Mouse (Mus musculus) heart, postnatal 0 days (tissue): ENCODE results near the gene Wwox. TPM values are rescaled to one million over a fixed set of nuclear protein-coding genes. Genes with fewer than 3 reads are reported as not detected.

Source experiments
- ATAC-seq: fragments of 200-750 bp; cut with Nextera tagmentation; 2 replicates; pipeline ENCODE4 v1.8.0; 2017; ENCODE audit warnings: low read depth, moderate number of reproducible peaks, moderate library complexity; ENCODE audit not compliant: insufficient read depth
- DNase-seq: peaks from one replicate; pipeline ENCODE4 v3.0.0-alpha.2; 2016; ENCODE audit warnings: low spot score
- H3K27ac ChIP-seq: fragments of 300-500 bp; sonication (generic); 2 replicates; pipeline ENCODE4 v1.5.1; 2014; ENCODE audit warnings: low read depth, mild to moderate bottlenecking
- H3K27me3 ChIP-seq: fragments of 300-500 bp; sonication (generic); 2 replicates; pipeline ENCODE4 v1.6.1; 2014; ENCODE audit warnings: low read length, mixed read lengths; ENCODE audit not compliant: control insufficient read depth, insufficient read depth
- H3K36me3 ChIP-seq: fragments of 300-500 bp; sonication (generic); replicated peaks from 2 replicates; pipeline ENCODE4 v1.6.1; 2014; ENCODE audit warnings: low read length, mixed read lengths; ENCODE audit not compliant: control insufficient read depth, insufficient read depth
- H3K4me1 ChIP-seq: fragments of 300-500 bp; sonication (generic); 2 replicates; pipeline ENCODE4 v1.6.1; 2014; ENCODE audit warnings: antibody characterized with exemption; ENCODE audit not compliant: control insufficient read depth, insufficient read depth
- H3K4me2 ChIP-seq: fragments of 300-500 bp; sonication (generic); 2 replicates; pipeline ENCODE4 v1.6.1; 2014; ENCODE audit warnings: low read depth, mild to moderate bottlenecking, low read length, moderate library complexity
- H3K4me3 ChIP-seq: fragments of 300-500 bp; sonication (generic); 2 replicates; pipeline ENCODE4 v1.5.1; 2014; ENCODE audit warnings: low read depth, low read length
- H3K9ac ChIP-seq: fragments of 300-500 bp; sonication (generic); replicated peaks from 2 replicates; pipeline ENCODE4 v1.6.1; 2014; ENCODE audit warnings: low read depth, low read length, mixed read lengths
- H3K9me3 ChIP-seq: fragments of 300-500 bp; sonication (generic); replicated peaks from 2 replicates; pipeline ENCODE4 v1.6.1; 2016; ENCODE audit warnings: low read length; ENCODE audit not compliant: control insufficient read depth
- CTCF ChIP-seq: IDR thresholded peaks from 2 replicates; pipeline ENCODE4 v1.5.1; 2016; ENCODE audit warnings: antibody characterized with exemption, control low read depth, low read depth
- EP300 ChIP-seq: IDR thresholded peaks from 2 replicates; pipeline ENCODE4 v1.6.1; 2016; ENCODE audit warnings: antibody characterized with exemption, low read depth
- WGBS: fragments of 180-500 bp; shearing (Covaris S2); extraction: QIAGEN DNeasy Blood & Tissue Kit; methylation state at CpG from one replicate; pipeline ENCODE4 v1.1.7; 2014; 5-methylcytosine and 5-hydroxymethylcytosine counted together
- polyA plus RNA-seq: library from polyadenylated mRNA; unstranded; fragments of >200 nt; fragmentation: Nextera tagmentation; extraction: Ambion mirVana; gene quantifications from 2 replicates; pipeline ENCODE4 v1.2.1, GENCODE M21; 2015
- total RNA-seq: library from RNA; depleted of rRNA; stranded (reverse); fragments of >200 nt; gene quantifications from 2 replicates; pipeline ENCODE4 v1.2.3, GENCODE M21; 2014; ENCODE audit warnings: low replicate concordance

Wwox gene
- total and polyA plus RNA-seq, 2 experiments from 2014 or later = 7.5 to 9.6 TPM

DNA sequence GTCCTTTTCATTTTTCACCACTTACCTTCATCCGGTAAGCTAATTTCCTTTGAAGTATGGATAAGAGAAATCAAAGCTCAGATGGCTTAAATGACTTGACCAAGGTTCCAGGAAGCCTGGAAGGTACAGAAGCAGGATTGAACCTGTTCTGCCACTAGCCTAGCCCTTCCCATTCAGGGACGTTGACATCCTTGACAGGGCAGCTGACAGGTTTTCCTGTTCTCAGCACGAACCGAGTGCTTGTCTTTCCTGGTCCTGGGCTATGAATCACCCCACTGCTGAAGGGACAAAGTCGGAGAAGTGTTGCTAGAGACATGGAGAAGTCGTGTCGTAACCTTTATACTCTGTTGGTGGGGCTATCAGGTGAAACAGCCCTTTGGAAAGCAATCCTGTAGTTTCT is 190.3 kb downstream of the Wwox start:
- no peak overlapping the region for H3K4me3 ChIP-seq
- ATAC-seq (no peak), DNase-seq (no peak)
- TF ChIP-seq CTCF (no peak), EP300 (no peak)
- 52% methylated on average over 7 of the region's 7 CpGs for WGBS
- no peaks in the 10 kb centered on the region for H3K4me1 ChIP-seq
- no peak overlapping the region for H3K4me2 ChIP-seq
- no peaks in the 10 kb centered on the region for H3K9me3 ChIP-seq
- H3K36me3 ChIP-seq = no peaks in the 10 kb centered on the region
- no peaks in the 10 kb centered on the region for H3K27me3 ChIP-seq
- H3K9ac ChIP-seq = no peak overlapping the region
- H3K27ac ChIP-seq = no peak overlapping the region

DNA sequence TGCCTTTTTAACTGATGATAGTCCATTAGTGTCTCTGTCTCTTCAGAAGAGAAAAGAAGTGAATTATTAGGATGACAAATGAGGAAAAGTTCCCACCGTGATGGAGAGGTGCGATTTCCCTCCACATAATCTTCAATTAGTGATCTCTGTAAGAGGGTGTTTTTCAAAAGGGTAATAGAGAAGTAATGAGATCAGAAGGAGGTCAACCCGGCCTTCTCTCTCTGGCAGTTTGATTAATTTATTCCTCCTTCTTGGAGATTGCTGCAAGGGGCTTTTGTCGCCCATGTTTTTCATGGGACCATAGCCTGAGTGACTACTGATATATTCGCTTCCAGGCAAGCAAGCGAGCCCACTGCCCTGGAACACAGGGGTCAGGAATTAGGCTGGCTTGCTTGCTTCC is 191.6 kb downstream of the Wwox start:
- Histone ChIP-seq H3K36me3 (no peaks in the 10 kb centered on the region), H3K9me3 (no peaks in the 10 kb centered on the region), H3K4me3 (no peak overlapping the region), H3K4me2 (no peak overlapping the region), H3K9ac (no peak overlapping the region), H3K27me3 (no peaks in the 10 kb centered on the region), H3K27ac (no peak overlapping the region), H3K4me1 (no peaks in the 10 kb centered on the region)
- WGBS = 81% methylated on average over 6 of the region's 6 CpGs
- TF ChIP-seq EP300 = no peak
- no peak for TF ChIP-seq CTCF
- no peak for ATAC-seq
- no peak for DNase-seq

DNA sequence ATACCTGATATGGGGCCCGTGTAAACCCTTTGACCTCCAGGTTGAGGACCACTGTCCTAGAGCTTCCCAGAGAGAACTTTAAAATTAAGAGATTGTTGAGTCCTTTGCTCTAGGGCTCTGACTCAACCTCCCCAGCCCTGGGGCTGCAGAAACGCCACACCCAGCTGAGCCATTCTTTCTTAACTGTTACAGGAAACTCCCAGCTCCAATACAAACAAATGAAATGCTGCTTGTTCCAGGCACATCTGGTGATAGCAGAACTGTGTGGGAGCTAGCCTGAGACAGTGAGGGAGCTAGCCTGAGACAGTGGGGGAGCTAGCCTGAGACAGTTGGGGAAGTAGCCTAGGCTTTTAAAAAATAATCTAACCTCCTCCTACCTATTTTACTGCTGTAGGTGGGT is 194.7 kb downstream of the Wwox start:
- ATAC-seq = no peak
- no peaks in the 10 kb centered on the region for H3K4me1 ChIP-seq
- no peak for TF ChIP-seq EP300
- no peak for TF ChIP-seq CTCF
- H3K27me3 ChIP-seq = no peaks in the 10 kb centered on the region
- H3K4me2 ChIP-seq = no peak overlapping the region
- 74% methylated on average over 2 of the region's 2 CpGs for WGBS
- no peaks in the 10 kb centered on the region for H3K36me3 ChIP-seq
- no peak for DNase-seq
- H3K4me3 ChIP-seq = no peak overlapping the region
- no peak overlapping the region for H3K9ac ChIP-seq
- no peaks in the 10 kb centered on the region for H3K9me3 ChIP-seq
- H3K27ac ChIP-seq = no peak overlapping the region

DNA sequence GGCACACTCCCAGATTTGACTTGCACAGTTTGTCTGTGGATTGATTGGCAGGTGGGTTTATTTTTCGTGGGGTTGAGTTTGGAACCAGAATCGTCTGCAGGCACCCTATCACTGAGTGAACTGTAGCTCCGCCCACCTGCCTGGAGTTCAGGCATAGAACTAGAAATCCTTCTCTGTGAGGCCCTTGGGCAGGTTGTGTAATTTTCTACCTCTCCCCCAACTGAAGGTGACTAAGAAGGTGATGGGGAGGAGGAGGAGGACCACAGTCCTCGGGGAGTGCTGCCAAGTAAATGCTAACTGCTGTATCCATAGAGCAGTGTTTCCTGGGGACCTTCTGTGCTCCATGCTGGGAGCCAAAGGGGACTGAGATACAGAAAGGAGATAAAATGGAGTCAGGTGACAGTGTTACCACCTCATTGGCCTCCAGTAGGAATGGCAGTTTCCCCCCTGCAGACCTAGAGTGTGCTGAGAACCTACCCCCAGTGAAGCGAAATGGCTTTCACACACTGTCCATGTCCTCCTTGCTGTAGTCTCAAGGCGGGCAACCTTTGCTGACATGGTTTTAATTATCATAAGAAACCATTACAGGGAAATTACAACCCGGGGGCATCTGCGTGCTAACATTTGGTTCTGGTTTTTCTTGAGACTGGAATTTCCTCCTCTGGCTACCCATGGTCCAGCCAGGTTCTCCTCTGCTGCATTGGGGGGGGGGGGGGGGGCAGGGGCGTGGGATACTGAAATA is 195.4 kb downstream of the Wwox start:
- Histone ChIP-seq H3K9ac (no peak overlapping the region), H3K4me2 (no peak overlapping the region), H3K27me3 (no peaks in the 10 kb centered on the region), H3K27ac (no peak overlapping the region), H3K36me3 (no peaks in the 10 kb centered on the region), H3K9me3 (no peaks in the 10 kb centered on the region), H3K4me1 (no peaks in the 10 kb centered on the region), H3K4me3 (no peak overlapping the region)
- TF ChIP-seq CTCF (no peak), EP300 (no peak)
- DNase-seq (no peak), ATAC-seq (no peak)
- 63% methylated on average over 9 of the region's 9 CpGs for WGBS

DNA sequence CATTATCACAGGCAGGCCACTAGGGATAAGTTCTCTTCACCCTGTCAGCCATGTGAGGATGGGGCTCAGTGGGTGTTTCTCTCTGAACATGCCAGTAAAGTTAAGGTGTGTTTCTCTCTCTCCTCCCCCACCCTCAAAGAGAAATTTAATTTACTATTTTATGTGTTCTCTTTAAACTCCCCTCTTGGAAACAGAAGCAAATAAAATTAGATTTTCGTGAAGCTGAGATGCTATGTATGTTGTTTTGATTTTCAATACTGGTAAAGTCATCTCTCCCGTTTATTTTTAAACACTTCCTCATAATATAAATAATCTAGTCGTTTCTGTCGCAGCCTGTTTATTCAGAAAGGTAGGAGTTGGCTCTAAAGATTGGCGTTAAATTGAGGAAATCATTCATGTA is 196.9 kb downstream of the Wwox start:
- Histone ChIP-seq H3K9ac (no peak overlapping the region), H3K27me3 (no peaks in the 10 kb centered on the region), H3K4me2 (no peak overlapping the region), H3K4me3 (no peak overlapping the region), H3K4me1 (no peaks in the 10 kb centered on the region), H3K9me3 (no peaks in the 10 kb centered on the region), H3K36me3 (no peaks in the 10 kb centered on the region), H3K27ac (no peak overlapping the region)
- no peak for TF ChIP-seq CTCF
- TF ChIP-seq EP300 = no peak
- DNase-seq = no peak
- ATAC-seq = no peak
- WGBS = 66% methylated on average over 5 of the region's 5 CpGs

DNA sequence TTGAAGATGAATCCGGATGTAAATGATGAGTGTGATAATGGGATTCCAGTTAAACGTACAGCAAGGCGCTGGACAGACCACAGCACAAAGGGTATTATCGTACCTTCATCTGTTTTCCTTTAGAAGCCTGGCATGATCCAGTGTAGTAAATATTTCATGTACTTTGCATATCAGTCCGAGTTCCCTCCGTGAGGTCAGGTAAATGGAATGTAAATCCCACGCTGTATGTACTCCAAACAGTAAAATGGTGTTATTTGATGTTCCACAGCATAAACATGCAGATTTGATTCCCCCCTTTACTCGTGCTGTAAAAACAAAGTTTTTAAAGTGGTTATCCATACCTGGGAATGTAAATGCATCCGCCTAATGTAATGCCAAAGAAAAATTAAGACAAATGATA is 202.4 kb downstream of the Wwox start:
- WGBS = 58% methylated on average over 9 of the region's 9 CpGs
- no peak for DNase-seq
- Histone ChIP-seq H3K9ac (no peak overlapping the region), H3K27ac (no peak overlapping the region), H3K9me3 (no peaks in the 10 kb centered on the region), H3K4me2 (no peak overlapping the region), H3K27me3 (no peaks in the 10 kb centered on the region), H3K4me1 (no peaks in the 10 kb centered on the region), H3K36me3 (no peaks in the 10 kb centered on the region), H3K4me3 (no peak overlapping the region)
- ATAC-seq = no peak
- TF ChIP-seq EP300 = no peak
